Mouse (Mus musculus): Measurements from ENCODE around the gene Smarce1. TPM values are rescaled to one million over a fixed set of nuclear protein-coding genes. Genes with fewer than 3 reads are reported as not detected.
A peak's percentile ranks its signal among the peaks of the same experiment; 100 is the strongest.

The Smarce1 gene
- total and polyA plus RNA-seq, 3 experiments, result 149 to 464 (median 246) TPM

DNA sequence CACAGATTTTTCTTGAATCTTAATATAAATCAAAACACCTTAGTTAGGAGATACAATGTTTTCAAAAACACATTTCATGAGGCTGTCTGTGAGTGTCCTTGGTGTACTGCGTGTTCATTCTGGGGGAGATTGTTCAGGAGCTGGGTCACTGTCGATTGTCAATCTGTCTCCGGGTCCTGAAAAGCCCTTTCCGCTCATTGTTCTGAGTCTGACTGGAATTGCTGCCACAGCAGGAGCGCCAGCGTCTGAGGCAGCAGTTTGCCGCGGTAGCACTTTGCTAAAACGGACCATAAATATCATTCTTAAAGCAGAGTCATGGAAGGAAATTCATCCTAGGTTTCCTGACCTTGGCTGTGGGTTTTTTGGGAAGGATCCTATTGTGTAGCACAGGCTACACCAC, 35.0 kb upstream of the Smarce1 start:
- Histone ChIP-seq H3K4me2 (ENCODE audit: insufficient read depth, low read depth, poor library complexity, severe bottlenecking) (no peak overlapping the region), H3K9me3 (replicated peaks; ENCODE audit: low read length) (no peaks in the 10 kb centered on the region), H3K79me2 (replicated peaks; ENCODE audit: control insufficient read depth, extremely low read depth, insufficient read depth, poor library complexity, severe bottlenecking) (no peaks in the 10 kb centered on the region), H3K36me3 (replicated peaks in 1 of 2; ENCODE audit: control insufficient read depth in 1 of 2, insufficient read depth in 1 of 2, low read length in 1 of 2) (no peaks in the 10 kb centered on the region), H3K4me3 (replicated peaks in 1 of 3; ENCODE audit: low read depth in 2 of 3, low read length in 2 of 3, poor library complexity in 1 of 3) (no peak overlapping the region), H3K4me1 (ENCODE audit: control insufficient read depth in 1 of 2, insufficient read depth in 2 of 2) (peaks cover 2 to 6% of the 10 kb centered on the region in 2 experiments; a peak in 2 of 4 replicates), H3K27ac (ENCODE audit: insufficient read depth, low read depth) (no peak overlapping the region), H3K27me3 (replicated peaks) (peaks cover 8% of the 10 kb centered on the region), H3K9ac (ENCODE audit: insufficient read depth, low read depth) (no peak overlapping the region)
- TF ChIP-seq IRF4 (IDR thresholded peaks at IDR 0.05; ENCODE audit: low read depth, low read length) (no peak), ZKSCAN1 (IDR thresholded peaks at IDR 0.05; ENCODE audit: borderline replicate concordance, low read depth, low read length) (no peak)
- in situ Hi-C loops (cut with MboI; ENCODE audit: low pct_ligation_motif_present, low pct_unique_long_range_greater_than_20kb, low sequenced_read_pairs) (no loop called here), dilution Hi-C loops (cut with MboI; ENCODE audit: extremely low pct_ligation_motif_present, extremely low pct_unique_long_range_greater_than_20kb, low sequenced_read_pairs) (no loop called here)
- DNase-seq (ENCODE audit: extremely low read depth), result no peak

DNA sequence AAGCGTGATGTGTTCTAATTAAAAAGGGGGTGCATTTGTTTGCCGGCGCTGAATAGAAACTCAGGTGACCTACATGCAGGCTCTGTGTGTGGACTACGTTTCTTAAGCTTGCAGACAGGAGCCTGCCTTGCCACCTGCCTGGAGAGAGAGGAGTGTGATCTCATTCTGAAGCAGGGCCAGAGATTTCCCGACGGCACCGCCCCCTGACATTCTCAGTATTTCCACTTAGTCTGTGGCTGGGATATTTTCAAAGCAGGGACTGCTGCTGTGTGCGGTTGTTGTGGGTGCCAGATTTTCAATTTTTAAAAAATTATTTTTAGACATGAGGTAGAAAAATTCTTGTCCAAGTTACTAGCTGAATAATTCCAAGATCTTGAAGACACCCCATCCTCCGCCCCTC, 34.4 kb upstream of the Smarce1 start:
- DNase-seq (ENCODE audit: extremely low read depth), result no peak
- Histone ChIP-seq H3K4me2 (ENCODE audit: insufficient read depth, low read depth, poor library complexity, severe bottlenecking) (no peak overlapping the region), H3K36me3 (replicated peaks in 1 of 2; ENCODE audit: control insufficient read depth in 1 of 2, insufficient read depth in 1 of 2, low read length in 1 of 2) (no peaks in the 10 kb centered on the region), H3K4me3 (replicated peaks in 1 of 3; ENCODE audit: low read depth in 2 of 3, low read length in 2 of 3, poor library complexity in 1 of 3) (no peak overlapping the region), H3K27ac (ENCODE audit: insufficient read depth, low read depth) (no peak overlapping the region), H3K9ac (ENCODE audit: insufficient read depth, low read depth) (no peak overlapping the region), H3K27me3 (replicated peaks) (peaks cover 6% of the 10 kb centered on the region), H3K9me3 (replicated peaks; ENCODE audit: low read length) (no peaks in the 10 kb centered on the region), H3K4me1 (ENCODE audit: control insufficient read depth in 1 of 2, insufficient read depth in 2 of 2) (peaks cover 2 to 6% of the 10 kb centered on the region in 2 experiments; a peak in 2 of 4 replicates), H3K79me2 (replicated peaks; ENCODE audit: control insufficient read depth, extremely low read depth, insufficient read depth, poor library complexity, severe bottlenecking) (no peaks in the 10 kb centered on the region)
- in situ Hi-C loops (cut with MboI; ENCODE audit: low pct_ligation_motif_present, low pct_unique_long_range_greater_than_20kb, low sequenced_read_pairs), result no loop called here
- TF ChIP-seq EP300 (IDR thresholded peaks at IDR 0.05; ENCODE audit: low read length) (peak; percentile 51), MEF2A (IDR thresholded peaks at IDR 0.05; ENCODE audit: borderline replicate concordance, low read depth, low read length) (0 out of 2 replicates have a peak, but pooled peaks have one; percentile 58), ETS1 (conservative IDR thresholded peaks at IDR 0.05; ENCODE audit: low read depth, low read length) (peak; percentile 60), IRF4 (IDR thresholded peaks at IDR 0.05; ENCODE audit: low read depth, low read length) (no peak), MAZ (IDR thresholded peaks at IDR 0.05; ENCODE audit: low read depth, low read length) (no peak)
- dilution Hi-C loops (cut with MboI; ENCODE audit: extremely low pct_ligation_motif_present, extremely low pct_unique_long_range_greater_than_20kb, low sequenced_read_pairs), result no loop called here

DNA sequence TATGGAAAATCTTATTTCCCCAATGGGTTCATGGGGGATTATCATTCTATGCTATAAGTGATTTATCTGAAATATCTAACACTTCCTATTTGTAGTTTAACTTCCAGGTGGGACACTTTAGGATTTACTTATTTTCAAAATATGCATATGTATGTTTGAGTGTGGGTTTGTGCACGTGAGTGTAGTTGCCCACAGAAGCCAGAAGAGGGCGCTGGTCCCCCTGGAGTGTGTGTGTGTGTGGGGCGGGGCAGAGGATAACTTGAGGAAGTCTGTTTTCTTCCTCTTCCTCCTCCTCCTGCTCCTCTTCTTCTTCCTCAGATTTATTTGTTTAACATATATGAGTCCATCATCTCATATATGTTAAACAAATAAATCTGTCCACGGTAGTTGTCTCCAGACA, 25.4 kb upstream of the Smarce1 start:
- Histone ChIP-seq H3K27ac (ENCODE audit: insufficient read depth, low read depth) (no peak overlapping the region), H3K9ac (ENCODE audit: insufficient read depth, low read depth) (no peak overlapping the region), H3K27me3 (replicated peaks) (peaks cover 5% of the 10 kb centered on the region), H3K4me3 (replicated peaks in 1 of 3; ENCODE audit: low read depth in 2 of 3, low read length in 2 of 3, poor library complexity in 1 of 3) (no peak overlapping the region), H3K36me3 (replicated peaks in 1 of 2; ENCODE audit: control insufficient read depth in 1 of 2, insufficient read depth in 1 of 2, low read length in 1 of 2) (no peaks in the 10 kb centered on the region), H3K9me3 (replicated peaks; ENCODE audit: low read length) (peaks cover 5% of the 10 kb centered on the region), H3K79me2 (replicated peaks; ENCODE audit: control insufficient read depth, extremely low read depth, insufficient read depth, poor library complexity, severe bottlenecking) (no peaks in the 10 kb centered on the region), H3K4me1 (ENCODE audit: control insufficient read depth in 1 of 2, insufficient read depth in 2 of 2) (peaks cover 9 to 27% of the 10 kb centered on the region in 2 experiments), H3K4me2 (ENCODE audit: insufficient read depth, low read depth, poor library complexity, severe bottlenecking) (no peak overlapping the region)
- in situ Hi-C loops (cut with MboI; ENCODE audit: low pct_ligation_motif_present, low pct_unique_long_range_greater_than_20kb, low sequenced_read_pairs) (loop anchor here (5.0 kb wide), 1 partner anchor 36 kb away; no protein-coding TSS in a partner anchor), dilution Hi-C loops (cut with MboI; ENCODE audit: extremely low pct_ligation_motif_present, extremely low pct_unique_long_range_greater_than_20kb, low sequenced_read_pairs) (no loop called here)
- TF ChIP-seq BHLHE40 (IDR thresholded peaks at IDR 0.05; ENCODE audit: low read depth, low read length) (peak; percentile 77), POLR2AphosphoS2 (IDR thresholded peaks at IDR 0.05; ENCODE audit: low read depth, low read length) (no peak), SMC3 (IDR thresholded peaks at IDR 0.05; ENCODE audit: low read depth, low read length) (peak; percentile 13; the same call in 1 of the 2 replicates), CTCF (conservative IDR thresholded peaks at IDR 0.05 in 1 of 2, IDR thresholded peaks at IDR 0.05 in 1 of 2; ENCODE audit: low read depth in 2 of 2, low read length in 2 of 2) (peak; percentile 21 to 42; a peak in 2 of 4 replicates)
- no peak for DNase-seq (ENCODE audit: extremely low read depth)

Measured in CH12.LX (cell line).